Mouse (Mus musculus) heart, embryonic 11.5 days (tissue): Measurements from ENCODE around the gene Krt80. TPM values are rescaled to one million over a fixed set of nuclear protein-coding genes. Genes with fewer than 3 reads are reported as not detected.

Experiments used
- ATAC-seq: fragments of 200-750 bp; cut with Nextera tagmentation; replicated peaks from 2 replicates; pipeline ENCODE4 v1.8.0; 2017; ENCODE audit warnings: moderate library complexity; ENCODE audit not compliant: insufficient number of reproducible peaks, low FRiP score, low TSS enrichment
- H3K27ac ChIP-seq: fragments of 300-500 bp; sonication (generic); 2 replicates; pipeline ENCODE4 v1.5.1; 2014; ENCODE audit warnings: mild to moderate bottlenecking, low read depth, low read length
- H3K27me3 ChIP-seq: fragments of 300-500 bp; sonication (generic); 2 replicates; pipeline ENCODE4 v1.6.1; 2014; ENCODE audit warnings: mild to moderate bottlenecking, low read length, mixed read lengths; ENCODE audit not compliant: control insufficient read depth, insufficient read depth
- H3K36me3 ChIP-seq: fragments of 300-500 bp; sonication (generic); 2 replicates; pipeline ENCODE4 v1.6.1; 2014; ENCODE audit warnings: mild to moderate bottlenecking, low read length, moderate library complexity, mixed read lengths; ENCODE audit not compliant: control insufficient read depth, insufficient read depth
- H3K4me1 ChIP-seq: fragments of 300-500 bp; sonication (generic); 2 replicates; pipeline ENCODE4 v1.6.1; 2014; ENCODE audit warnings: low read length; ENCODE audit not compliant: control insufficient read depth, insufficient read depth
- H3K4me2 ChIP-seq: fragments of 300-500 bp; sonication (generic); 2 replicates; pipeline ENCODE4 v1.6.1; 2014; ENCODE audit warnings: mild to moderate bottlenecking, moderate library complexity
- H3K4me3 ChIP-seq: fragments of 300-500 bp; sonication (generic); 2 replicates; pipeline ENCODE4 v1.5.1; 2014; ENCODE audit warnings: low read depth, low read length
- H3K9ac ChIP-seq: fragments of 300-500 bp; sonication (generic); 2 replicates; pipeline ENCODE4 v1.6.1; 2014; ENCODE audit warnings: mild to moderate bottlenecking, low read depth, low read length, moderate library complexity
- H3K9me3 ChIP-seq: fragments of 300-500 bp; sonication (generic); replicated peaks from 2 replicates; pipeline ENCODE4 v1.6.1; 2016; ENCODE audit warnings: low read length; ENCODE audit not compliant: control insufficient read depth
- WGBS: fragments of 180-500 bp; shearing (Covaris S2); extraction: QIAGEN DNeasy Blood & Tissue Kit; methylation state at CpG from one replicate; pipeline ENCODE4 v1.1.7; 2014; ENCODE audit not compliant: insufficient replicate concordance; 5-methylcytosine and 5-hydroxymethylcytosine counted together
- polyA plus RNA-seq: library from polyadenylated mRNA; unstranded; fragments of >200 nt; fragmentation: Nextera tagmentation; extraction: Ambion mirVana; gene quantifications from 2 replicates; pipeline ENCODE4 v1.2.1, GENCODE M21; 2014

Gene Krt80
- polyA plus RNA-seq, 1 experiment from 2014 or later = 2.5 TPM

DNA sequence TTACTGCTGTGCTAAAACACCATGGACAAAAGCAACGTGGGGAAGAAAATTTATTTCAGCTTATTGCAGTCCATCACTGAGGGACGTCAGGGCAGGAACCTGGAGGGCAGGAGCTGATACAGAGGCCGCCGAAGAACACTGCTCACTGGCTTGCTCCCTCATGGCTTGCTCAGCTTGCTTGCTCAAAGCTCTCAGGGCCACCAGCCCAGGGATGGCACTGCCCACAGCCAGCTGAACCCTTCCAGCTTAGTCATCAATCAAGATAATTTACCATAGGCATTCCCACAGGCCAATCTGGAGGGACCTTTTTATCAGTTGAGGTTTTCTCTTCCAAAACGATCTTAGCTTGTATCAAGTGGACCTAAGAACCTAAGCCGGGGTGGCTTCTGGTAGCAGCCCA lies 58.0 kb downstream of the Krt80 start:
- Histone ChIP-seq H3K27me3 (no peaks in the 10 kb centered on the region), H3K9me3 (no peaks in the 10 kb centered on the region), H3K36me3 (no peaks in the 10 kb centered on the region), H3K27ac (no peak overlapping the region), H3K4me2 (no peak overlapping the region), H3K4me3 (no peak overlapping the region), H3K9ac (no peak overlapping the region), H3K4me1 (peaks cover 13% of the 10 kb centered on the region)
- ATAC-seq = no peak
- 70% methylated on average over 6 of the region's 6 CpGs for WGBS

GRCm38 (mm10) chr15:101311087-101311770 lies 58.7 kb downstream of the Krt80 start:
- no peaks in the 10 kb centered on the region for H3K27me3 ChIP-seq
- peaks cover 7% of the 10 kb centered on the region for H3K4me1 ChIP-seq
- WGBS = 55% methylated on average over 14 of the region's 15 CpGs
- no peak overlapping the region for H3K27ac ChIP-seq
- H3K36me3 ChIP-seq = no peaks in the 10 kb centered on the region
- no peak for ATAC-seq
- H3K9me3 ChIP-seq = no peaks in the 10 kb centered on the region
- no peak overlapping the region for H3K9ac ChIP-seq
- no peak overlapping the region for H3K4me2 ChIP-seq
- no peak overlapping the region for H3K4me3 ChIP-seq

DNA sequence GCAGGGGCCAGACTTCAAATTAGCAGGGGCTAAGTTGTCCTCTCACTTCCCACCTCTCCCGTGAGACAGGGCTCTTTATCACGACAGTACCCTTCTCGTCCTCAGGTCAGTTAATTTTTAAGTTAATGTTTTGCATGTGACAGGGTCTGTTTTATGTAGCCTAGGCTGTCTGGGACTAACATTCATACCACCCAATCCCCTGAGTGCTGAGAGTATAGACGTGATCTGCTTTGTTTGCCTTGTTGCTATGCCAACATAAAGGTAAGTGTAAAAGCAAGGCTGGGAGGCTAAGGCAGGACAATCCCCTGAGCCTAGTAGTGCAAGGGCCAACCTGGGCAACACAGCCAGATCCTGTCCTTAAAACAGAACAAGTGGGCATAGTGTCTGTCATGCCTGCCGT lies 60.5 kb downstream of the Krt80 start:
- H3K27ac ChIP-seq = no peak overlapping the region

GRCm38 (mm10) chr15:101308440-101309348 lies 61.3 kb downstream of the Krt80 start:
- no peaks in the 10 kb centered on the region for H3K9me3 ChIP-seq
- H3K4me2 ChIP-seq = no peak overlapping the region
- no peaks in the 10 kb centered on the region for H3K36me3 ChIP-seq
- H3K27ac ChIP-seq = no peak overlapping the region
- no peak overlapping the region for H3K9ac ChIP-seq
- WGBS = 58% methylated on average over 13 of the region's 13 CpGs
- H3K4me1 ChIP-seq = peaks cover 7% of the 10 kb centered on the region
- no peaks in the 10 kb centered on the region for H3K27me3 ChIP-seq
- H3K4me3 ChIP-seq = no peak overlapping the region
- no peak for ATAC-seq

More for the DNA sequence above, 60.5 kb downstream of the Krt80 start:
- Histone ChIP-seq H3K9me3 (no peaks in the 10 kb centered on the region), H3K9ac (no peak overlapping the region), H3K36me3 (no peaks in the 10 kb centered on the region), H3K4me3 (no peak overlapping the region), H3K4me1 (peaks cover 7% of the 10 kb centered on the region), H3K27me3 (no peaks in the 10 kb centered on the region), H3K4me2 (no peak overlapping the region)
- WGBS = 36% methylated on average over 5 of the region's 5 CpGs
- no peak for ATAC-seq

DNA sequence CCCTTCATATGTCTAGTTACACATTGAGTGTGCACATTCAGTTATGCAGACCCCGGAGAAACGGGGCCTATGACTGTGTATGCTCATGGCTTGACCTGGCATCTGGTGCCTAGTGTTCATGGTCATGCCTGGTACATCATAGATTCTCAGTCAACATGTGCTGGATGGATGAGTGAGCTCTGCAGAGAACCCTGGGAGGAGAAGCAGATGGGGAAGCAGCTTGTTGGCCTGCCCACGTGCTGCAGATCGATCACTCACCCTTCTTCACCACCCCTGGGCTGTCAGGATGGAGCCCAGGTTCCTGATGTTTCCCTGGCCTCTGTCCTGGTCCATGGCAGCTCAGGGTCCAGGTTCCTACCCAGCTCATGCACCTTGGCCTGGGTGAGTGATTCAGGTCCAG lies 63.5 kb downstream of the Krt80 start:
- H3K27ac ChIP-seq = no peak overlapping the region
- WGBS = 84% methylated on average over 4 of the region's 4 CpGs
- H3K4me3 ChIP-seq = no peak overlapping the region
- peaks cover 7% of the 10 kb centered on the region for H3K4me1 ChIP-seq
- no peaks in the 10 kb centered on the region for H3K27me3 ChIP-seq
- ATAC-seq = no peak
- no peak overlapping the region for H3K4me2 ChIP-seq
- H3K9me3 ChIP-seq = no peaks in the 10 kb centered on the region
- H3K36me3 ChIP-seq = no peaks in the 10 kb centered on the region
- no peak overlapping the region for H3K9ac ChIP-seq

GRCm38 (mm10) chr15:101303830-101304229 lies 66.1 kb downstream of the Krt80 start:
- H3K4me1 ChIP-seq = peaks cover 11% of the 10 kb centered on the region
- H3K9me3 ChIP-seq = no peaks in the 10 kb centered on the region
- H3K9ac ChIP-seq = no peak overlapping the region
- no peak overlapping the region for H3K4me2 ChIP-seq
- WGBS = 71% methylated on average over 4 of the region's 4 CpGs
- H3K27me3 ChIP-seq = no peaks in the 10 kb centered on the region
- no peak overlapping the region for H3K4me3 ChIP-seq
- no peaks in the 10 kb centered on the region for H3K36me3 ChIP-seq
- ATAC-seq = no peak
- no peak overlapping the region for H3K27ac ChIP-seq

DNA sequence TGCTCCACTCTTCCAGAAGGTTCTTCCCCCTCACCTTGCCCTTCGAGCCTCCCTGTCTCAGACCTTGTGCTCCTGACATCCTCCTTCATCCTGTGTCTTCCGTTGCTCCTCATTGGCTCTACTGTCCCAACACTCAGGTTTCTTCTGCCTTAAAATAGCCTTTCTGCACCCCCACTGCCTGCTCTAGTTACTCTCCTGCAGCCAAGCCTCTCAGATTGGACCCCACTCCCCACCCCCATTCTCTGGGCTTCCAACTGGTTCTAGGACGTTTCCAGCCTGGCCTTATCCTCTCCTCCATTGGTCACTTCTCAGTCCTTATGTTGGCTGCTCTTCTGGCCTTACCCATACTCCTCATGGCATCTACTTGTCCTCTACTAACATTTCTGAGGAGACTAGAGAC lies 67.8 kb downstream of the Krt80 start:
- Histone ChIP-seq H3K4me3 (no peak overlapping the region), H3K9me3 (no peaks in the 10 kb centered on the region), H3K9ac (no peak overlapping the region), H3K4me1 (peaks cover 20% of the 10 kb centered on the region), H3K36me3 (no peaks in the 10 kb centered on the region), H3K27ac (no peak overlapping the region), H3K4me2 (no peak overlapping the region), H3K27me3 (no peaks in the 10 kb centered on the region)
- no peak for ATAC-seq
- WGBS = 64% methylated on average over 3 of the region's 3 CpGs

DNA sequence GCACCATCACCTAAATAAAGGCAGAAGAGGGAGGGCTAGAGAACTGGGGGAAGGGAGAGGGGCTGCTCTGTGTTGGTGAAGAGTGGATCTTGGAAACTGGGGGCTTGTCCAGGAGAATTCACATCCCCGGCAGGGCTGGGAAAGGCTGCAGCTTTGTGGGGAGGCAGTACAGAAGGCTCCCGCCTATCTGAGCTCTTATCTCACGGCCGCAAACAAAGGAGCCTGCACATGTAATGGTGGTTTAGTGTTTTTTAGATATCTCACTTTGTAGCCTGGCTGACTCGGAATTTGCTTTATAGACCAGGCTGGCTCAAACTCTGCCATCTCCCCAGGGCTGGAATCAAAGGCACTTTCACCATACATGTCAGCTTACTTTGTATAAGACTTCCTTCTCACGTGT lies 69.8 kb downstream of the Krt80 start:
- no peaks in the 10 kb centered on the region for H3K36me3 ChIP-seq
- H3K4me3 ChIP-seq = no peak overlapping the region
- no peak for ATAC-seq
- H3K4me1 ChIP-seq = peaks cover 20% of the 10 kb centered on the region
- H3K9me3 ChIP-seq = no peaks in the 10 kb centered on the region
- 33% methylated on average over 6 of the region's 6 CpGs for WGBS
- no peak overlapping the region for H3K27ac ChIP-seq
- no peak overlapping the region for H3K4me2 ChIP-seq
- no peak overlapping the region for H3K9ac ChIP-seq
- H3K27me3 ChIP-seq = no peaks in the 10 kb centered on the region
